Mouse (Mus musculus): Measurements from ENCODE around the gene Atrnl1. TPM values are rescaled to one million over a fixed set of nuclear protein-coding genes. Genes with fewer than 3 reads are reported as not detected.

The Atrnl1 gene
- polyA plus RNA-seq, 1 experiment: 34.5 TPM

- no peak for TF ChIP-seq POLR2A (IDR thresholded peaks at IDR 0.05; ENCODE audit: extremely low read depth, insufficient read depth, low read length)
- TF ChIP-seq CTCF (IDR thresholded peaks at IDR 0.05; ENCODE audit: extremely low read depth, insufficient read depth, low read length): no peak
- Histone ChIP-seq H3K27ac (ENCODE audit: insufficient read depth, low read length) (no peak overlapping the region), H3K4me1 (ENCODE audit: control insufficient read depth, insufficient read depth, low read length) (0 out of 2 replicates have a peak, but pooled peaks cover 1% of the 10 kb centered on the region), H3K4me3 (ENCODE audit: insufficient read depth, low read length) (no peak overlapping the region)
These were observed 488.7 kb downstream of the Atrnl1 start for GRCm38 (mm10) chr19:58099539-58099938.

DNA sequence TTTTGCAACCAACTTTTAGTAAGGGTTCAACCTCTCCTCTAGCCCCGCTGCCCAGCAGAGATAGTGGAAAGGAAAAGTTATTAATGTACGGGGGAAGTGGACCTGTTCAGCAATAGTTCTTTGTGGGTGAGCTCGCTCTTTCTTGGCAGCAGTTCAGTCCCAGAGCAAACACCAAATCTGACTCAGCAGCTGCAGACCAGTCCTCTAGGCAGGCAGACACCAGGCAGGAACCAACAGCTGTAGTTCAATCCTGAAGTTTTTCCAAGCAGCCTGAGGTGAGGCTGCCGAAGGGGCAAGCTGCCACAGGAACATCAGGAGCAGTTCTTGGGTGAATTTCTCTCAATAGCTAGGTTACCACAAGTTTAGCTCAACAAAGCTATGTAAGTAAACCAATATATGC is 489.5 kb downstream of the Atrnl1 start:
- 0 out of 2 replicates have a peak, but pooled peaks cover 1% of the 10 kb centered on the region for H3K4me1 ChIP-seq (ENCODE audit: control insufficient read depth, insufficient read depth, low read length)
- TF ChIP-seq CTCF (IDR thresholded peaks at IDR 0.05; ENCODE audit: extremely low read depth, insufficient read depth, low read length) (no peak), POLR2A (IDR thresholded peaks at IDR 0.05; ENCODE audit: extremely low read depth, insufficient read depth, low read length) (no peak)
- H3K27ac ChIP-seq (ENCODE audit: insufficient read depth, low read length): no peak overlapping the region
- H3K4me3 ChIP-seq (ENCODE audit: insufficient read depth, low read length): no peak overlapping the region

- H3K27ac ChIP-seq (ENCODE audit: insufficient read depth, low read length): no peak overlapping the region
- no peak overlapping the region for H3K4me3 ChIP-seq (ENCODE audit: insufficient read depth, low read length)
- TF ChIP-seq POLR2A (IDR thresholded peaks at IDR 0.05; ENCODE audit: extremely low read depth, insufficient read depth, low read length): no peak
- TF ChIP-seq CTCF (IDR thresholded peaks at IDR 0.05; ENCODE audit: extremely low read depth, insufficient read depth, low read length): no peak
- H3K4me1 ChIP-seq (ENCODE audit: control insufficient read depth, insufficient read depth, low read length): no peaks in the 10 kb centered on the region
These were observed 493.7 kb downstream of the Atrnl1 start for GRCm38 (mm10) chr19:58104544-58104943.

GRCm38 (mm10) chr19:58107632-58108031 is 496.8 kb downstream of the Atrnl1 start:
- Histone ChIP-seq H3K4me3 (ENCODE audit: insufficient read depth, low read length) (no peak overlapping the region), H3K27ac (ENCODE audit: insufficient read depth, low read length) (no peak overlapping the region)
- no peak for TF ChIP-seq CTCF (IDR thresholded peaks at IDR 0.05; ENCODE audit: extremely low read depth, insufficient read depth, low read length)
- TF ChIP-seq POLR2A (IDR thresholded peaks at IDR 0.05; ENCODE audit: extremely low read depth, insufficient read depth, low read length): no peak

GRCm38 (mm10) chr19:58110491-58110890 is 499.7 kb downstream of the Atrnl1 start:
- TF ChIP-seq POLR2A (IDR thresholded peaks at IDR 0.05; ENCODE audit: extremely low read depth, insufficient read depth, low read length) (no peak), CTCF (IDR thresholded peaks at IDR 0.05; ENCODE audit: extremely low read depth, insufficient read depth, low read length) (no peak)
- Histone ChIP-seq H3K4me1 (ENCODE audit: control insufficient read depth, insufficient read depth, low read length) (no peaks in the 10 kb centered on the region), H3K27ac (ENCODE audit: insufficient read depth, low read length) (no peak overlapping the region), H3K4me3 (ENCODE audit: insufficient read depth, low read length) (no peak overlapping the region)

More at GRCm38 (mm10) chr19:58107632-58108031, 496.8 kb downstream of the Atrnl1 start:
- H3K4me1 ChIP-seq (ENCODE audit: control insufficient read depth, insufficient read depth, low read length): no peaks in the 10 kb centered on the region

- no peaks in the 10 kb centered on the region for H3K4me1 ChIP-seq (ENCODE audit: control insufficient read depth, insufficient read depth, low read length)
- H3K27ac ChIP-seq (ENCODE audit: insufficient read depth, low read length): no peak overlapping the region
These were observed 500.5 kb downstream of the Atrnl1 start for GRCm38 (mm10) chr19:58111291-58111690.

DNA sequence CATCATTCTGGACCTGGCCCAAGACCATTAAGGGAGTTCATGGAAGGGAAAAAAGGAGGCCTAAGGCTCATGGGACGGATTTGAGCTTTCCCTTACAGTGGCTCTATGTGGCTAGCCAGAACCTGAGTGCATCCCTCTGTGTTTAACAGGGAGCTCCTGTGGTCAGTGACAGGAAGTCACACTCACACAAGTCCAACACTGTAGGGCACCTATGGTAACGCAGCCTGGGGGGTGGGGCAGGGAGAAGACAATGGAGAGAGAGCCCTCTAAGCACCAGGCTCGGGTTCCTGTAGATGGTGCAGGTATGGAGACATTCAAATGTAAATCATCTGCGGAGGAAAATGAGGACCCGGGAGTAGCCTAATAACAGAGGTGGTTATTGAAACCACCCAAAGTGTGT is 501.3 kb downstream of the Atrnl1 start:
- Histone ChIP-seq H3K4me3 (ENCODE audit: insufficient read depth, low read length) (no peak overlapping the region), H3K4me1 (ENCODE audit: control insufficient read depth, insufficient read depth, low read length) (no peaks in the 10 kb centered on the region), H3K27ac (ENCODE audit: insufficient read depth, low read length) (no peak overlapping the region)
- TF ChIP-seq POLR2A (IDR thresholded peaks at IDR 0.05; ENCODE audit: extremely low read depth, insufficient read depth, low read length): no peak
- no peak for TF ChIP-seq CTCF (IDR thresholded peaks at IDR 0.05; ENCODE audit: extremely low read depth, insufficient read depth, low read length)

More at GRCm38 (mm10) chr19:58111291-58111690, 500.5 kb downstream of the Atrnl1 start:
- no peak overlapping the region for H3K4me3 ChIP-seq (ENCODE audit: insufficient read depth, low read length)
- no peak for TF ChIP-seq POLR2A (IDR thresholded peaks at IDR 0.05; ENCODE audit: extremely low read depth, insufficient read depth, low read length)
- TF ChIP-seq CTCF (IDR thresholded peaks at IDR 0.05; ENCODE audit: extremely low read depth, insufficient read depth, low read length): no peak

DNA sequence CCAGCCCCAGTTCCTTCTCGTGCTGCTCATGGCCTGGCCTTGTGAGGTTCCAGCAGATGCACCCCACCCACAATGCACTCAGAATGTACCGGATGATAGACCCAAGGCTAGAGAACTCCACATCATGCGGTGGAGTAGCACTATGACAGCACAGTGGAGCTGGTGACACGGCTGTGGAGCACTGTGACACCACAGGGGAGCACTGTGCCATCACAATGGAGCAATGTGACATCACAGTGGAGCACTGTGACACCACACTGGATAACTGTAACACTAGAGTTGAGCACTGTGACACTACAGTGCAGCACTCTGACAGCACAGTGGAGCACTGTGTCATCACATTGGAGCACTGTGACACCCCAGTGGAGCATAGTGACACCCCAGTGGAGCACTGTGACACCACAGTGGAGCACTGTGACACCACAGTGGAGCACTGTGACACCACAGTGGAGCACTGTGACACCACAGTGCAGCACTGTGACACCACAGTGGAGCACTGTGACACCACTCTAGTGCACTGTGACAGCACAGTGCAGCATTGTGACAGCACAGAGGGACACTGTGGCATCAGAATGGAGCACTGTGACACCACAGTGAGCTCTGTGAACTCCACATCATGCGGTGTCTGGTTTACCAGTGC is 502.4 kb downstream of the Atrnl1 start:
- no peak overlapping the region for H3K27ac ChIP-seq (ENCODE audit: insufficient read depth, low read length)
- no peak for TF ChIP-seq POLR2A (IDR thresholded peaks at IDR 0.05; ENCODE audit: extremely low read depth, insufficient read depth, low read length)
- TF ChIP-seq CTCF (IDR thresholded peaks at IDR 0.05; ENCODE audit: extremely low read depth, insufficient read depth, low read length): no peak
- H3K4me3 ChIP-seq (ENCODE audit: insufficient read depth, low read length): no peak overlapping the region
- H3K4me1 ChIP-seq (ENCODE audit: control insufficient read depth, insufficient read depth, low read length): peaks cover 2% of the 10 kb centered on the region; the same call in 1 of the 2 replicates

DNA sequence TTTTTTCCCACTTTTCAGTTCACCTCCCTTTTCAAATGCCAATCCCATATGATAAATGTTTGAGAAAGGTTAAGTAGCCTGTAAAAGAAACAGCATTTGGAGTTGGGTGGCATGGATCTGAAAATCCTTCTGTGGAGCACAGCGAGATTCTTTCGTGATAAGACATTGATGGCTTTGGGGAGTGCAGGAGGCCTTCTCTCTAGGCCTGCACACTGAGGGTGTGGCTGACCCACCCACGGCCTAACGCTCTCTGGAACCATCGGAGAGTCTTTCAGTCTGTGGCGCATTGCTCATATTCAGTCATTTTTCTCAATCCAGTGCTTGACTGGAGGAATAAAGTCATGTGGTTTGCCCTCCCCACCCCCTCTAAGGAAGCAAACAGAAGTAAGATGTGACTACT is 506.8 kb downstream of the Atrnl1 start:
- H3K4me3 ChIP-seq (ENCODE audit: insufficient read depth, low read length): no peak overlapping the region
- H3K4me1 ChIP-seq (ENCODE audit: control insufficient read depth, insufficient read depth, low read length): peaks cover 2% of the 10 kb centered on the region
- no peak for TF ChIP-seq CTCF (IDR thresholded peaks at IDR 0.05; ENCODE audit: extremely low read depth, insufficient read depth, low read length)
- TF ChIP-seq POLR2A (IDR thresholded peaks at IDR 0.05; ENCODE audit: extremely low read depth, insufficient read depth, low read length): no peak
- no peak overlapping the region for H3K27ac ChIP-seq (ENCODE audit: insufficient read depth, low read length)

GRCm38 (mm10) chr19:58118141-58118835 is 507.5 kb downstream of the Atrnl1 start:
- peaks cover 2% of the 10 kb centered on the region for H3K4me1 ChIP-seq (ENCODE audit: control insufficient read depth, insufficient read depth, low read length)
- TF ChIP-seq CTCF (IDR thresholded peaks at IDR 0.05; ENCODE audit: extremely low read depth, insufficient read depth, low read length) (0 out of 2 replicates have a peak, but pooled peaks have one; percentile 1), POLR2A (IDR thresholded peaks at IDR 0.05; ENCODE audit: extremely low read depth, insufficient read depth, low read length) (no peak)
- H3K27ac ChIP-seq (ENCODE audit: insufficient read depth, low read length): no peak overlapping the region
- no peak overlapping the region for H3K4me3 ChIP-seq (ENCODE audit: insufficient read depth, low read length)
